Mouse (Mus musculus) G1E (cell line): ENCODE measurements around the gene Zfp558.

Experiments used
- CTCF ChIP-seq: IDR thresholded peaks from 2 replicates; pipeline ENCODE4 v1.5.1; 2012; ENCODE audit warnings: low read depth, low read length, inconsistent platforms, mixed read lengths
- GATA1 ChIP-seq: IDR thresholded peaks from 2 replicates; pipeline ENCODE4 v1.6.1; 2012; ENCODE audit warnings: borderline replicate concordance, low read length, inconsistent platforms, mixed read lengths
- GATA2 ChIP-seq: IDR thresholded peaks from 2 replicates; pipeline ENCODE4 v1.6.1; 2012; ENCODE audit warnings: low read depth, low read length, inconsistent platforms, borderline replicate concordance
- POLR2AphosphoS5 ChIP-seq: IDR thresholded peaks from 2 replicates; pipeline ENCODE4 v1.6.1; 2012; ENCODE audit warnings: low read depth, low read length, inconsistent platforms; ENCODE audit not compliant: insufficient replicate concordance

- TF ChIP-seq CTCF (no peak), GATA2 (no peak), POLR2AphosphoS5 (no peak), GATA1 (no peak)
Measured at GRCm38 (mm10) chr9:18473324-18474128, 4.5 kb downstream of the Zfp558 start.
